Mouse (Mus musculus) embryonic facial prominence, embryonic 11.5 days (tissue): ENCODE measurements at regions not wholly inside any gene's neighbourhood (a gene's known extent, or its start where the extent isn't known, plus 50 kb on each side); places are given as distances from the start of the nearest gene placed in this dataset.

Experiments
- ATAC-seq: fragments of 200-750 bp; cut with Nextera tagmentation; replicated peaks from 2 replicates; pipeline ENCODE4 v1.8.0; 2017; ENCODE audit warnings: low read depth; ENCODE audit not compliant: insufficient number of reproducible peaks, low FRiP score, low TSS enrichment
- DNase-seq: peaks from one replicate; pipeline ENCODE4 v3.0.0-alpha.2; 2015; ENCODE audit warnings: low spot score
- H3K27ac ChIP-seq: fragments of 300-500 bp; sonication (generic); replicated peaks from 2 replicates; pipeline ENCODE4 v1.5.1; 2014; ENCODE audit warnings: mild to moderate bottlenecking, low read depth, low read length, control low read depth
- H3K27me3 ChIP-seq: fragments of 300-500 bp; sonication (generic); 2 replicates; pipeline ENCODE4 v1.6.1; 2014; ENCODE audit warnings: mild to moderate bottlenecking, low read length, moderate library complexity, mixed read lengths; ENCODE audit not compliant: control insufficient read depth, insufficient read depth
- H3K36me3 ChIP-seq: fragments of 300-500 bp; sonication (generic); replicated peaks from 2 replicates; pipeline ENCODE4 v1.6.1; 2014; ENCODE audit warnings: low read depth, mild to moderate bottlenecking, low read length, moderate library complexity, mixed read lengths; ENCODE audit not compliant: control insufficient read depth, insufficient read depth
- H3K4me1 ChIP-seq: fragments of 300-500 bp; sonication (generic); 2 replicates; pipeline ENCODE4 v1.6.1; 2014; ENCODE audit warnings: low read length, mixed read lengths; ENCODE audit not compliant: control insufficient read depth, insufficient read depth
- H3K4me2 ChIP-seq: fragments of 300-500 bp; sonication (generic); 2 replicates; pipeline ENCODE4 v1.6.1; 2014; ENCODE audit warnings: low read depth, mild to moderate bottlenecking, control low read depth, low read length, moderate library complexity
- H3K4me3 ChIP-seq: fragments of 300-500 bp; sonication (generic); 2 replicates; pipeline ENCODE4 v1.5.1; 2014; ENCODE audit warnings: low read depth, low read length, control low read depth
- H3K9ac ChIP-seq: fragments of 300-500 bp; sonication (generic); replicated peaks from 2 replicates; pipeline ENCODE4 v1.6.1; 2014; ENCODE audit warnings: mild to moderate bottlenecking, control low read depth, low read length
- H3K9me3 ChIP-seq: fragments of 300-500 bp; sonication (generic); replicated peaks from 2 replicates; pipeline ENCODE4 v1.6.1; 2016; ENCODE audit warnings: mild to moderate bottlenecking, low read length, inconsistent platforms, mixed read lengths; ENCODE audit not compliant: control insufficient read depth
- WGBS: fragments of 180-500 bp; shearing (Covaris S2); extraction: QIAGEN DNeasy Blood & Tissue Kit; methylation state at CpG from one replicate; pipeline ENCODE4 v1.1.7; 2014; 5-methylcytosine and 5-hydroxymethylcytosine counted together

GRCm38 (mm10) chr15:51628518-51628917, 2256.2 kb upstream of the Gm7489 start:
- H3K36me3 ChIP-seq = no peaks in the 10 kb centered on the region
- no peak overlapping the region for H3K9ac ChIP-seq
- 43% methylated on average over 4 of the region's 4 CpGs for WGBS
- ATAC-seq (peak; percentile 75; the same call in 1 of the 2 replicates), DNase-seq (peak; percentile 57)
- H3K27ac ChIP-seq = no peak overlapping the region
- no peak overlapping the region for H3K4me2 ChIP-seq
- H3K4me3 ChIP-seq = no peak overlapping the region
- no peaks in the 10 kb centered on the region for H3K27me3 ChIP-seq
- no peaks in the 10 kb centered on the region for H3K9me3 ChIP-seq
- no peaks in the 10 kb centered on the region for H3K4me1 ChIP-seq

- H3K4me2 ChIP-seq = no peak overlapping the region
- H3K27me3 ChIP-seq = no peaks in the 10 kb centered on the region
- ATAC-seq (no peak), DNase-seq (no peak)
- no peak overlapping the region for H3K4me3 ChIP-seq
- no peak overlapping the region for H3K27ac ChIP-seq
- H3K9ac ChIP-seq = no peak overlapping the region
- WGBS = 75% methylated on average over 10 of the region's 10 CpGs
- H3K4me1 ChIP-seq = no peaks in the 10 kb centered on the region
- H3K36me3 ChIP-seq = no peaks in the 10 kb centered on the region
- no peaks in the 10 kb centered on the region for H3K9me3 ChIP-seq
Observed at GRCm38 (mm10) chr15:51631881-51632280, 2252.8 kb upstream of the Gm7489 start.

- DNase-seq = no peak
- H3K9ac ChIP-seq = no peak overlapping the region
- no peak overlapping the region for H3K4me2 ChIP-seq
- ATAC-seq = no peak
- H3K4me1 ChIP-seq = no peaks in the 10 kb centered on the region
- H3K9me3 ChIP-seq = no peaks in the 10 kb centered on the region
- no peaks in the 10 kb centered on the region for H3K27me3 ChIP-seq
- H3K27ac ChIP-seq = no peak overlapping the region
- H3K36me3 ChIP-seq = no peaks in the 10 kb centered on the region
- no peak overlapping the region for H3K4me3 ChIP-seq
- WGBS = 92% methylated on average over 6 of the region's 6 CpGs
Observed at GRCm38 (mm10) chr15:51633068-51633467, 2251.6 kb upstream of the Gm7489 start.

- no peak for ATAC-seq
- Histone ChIP-seq H3K4me2 (no peak overlapping the region; the same call in 1 of the 2 replicates), H3K27me3 (no peaks in the 10 kb centered on the region), H3K4me3 (no peak overlapping the region), H3K4me1 (no peaks in the 10 kb centered on the region), H3K9me3 (no peaks in the 10 kb centered on the region), H3K36me3 (no peaks in the 10 kb centered on the region), H3K9ac (no peak overlapping the region), H3K27ac (no peak overlapping the region)
- whole genome bisulfite sequencing = 54% methylated on average over 7 of the region's 7 CpGs
- no peak for DNase-seq
Observed at GRCm38 (mm10) chr15:51634726-51635125, 2250.0 kb upstream of the Gm7489 start.

GRCm38 (mm10) chr15:51635129-51635920, 2249.4 kb upstream of the Gm7489 start:
- no peak for ATAC-seq
- H3K36me3 ChIP-seq = no peaks in the 10 kb centered on the region
- no peaks in the 10 kb centered on the region for H3K4me1 ChIP-seq
- no peaks in the 10 kb centered on the region for H3K27me3 ChIP-seq
- no peak overlapping the region for H3K27ac ChIP-seq
- no peaks in the 10 kb centered on the region for H3K9me3 ChIP-seq
- WGBS = 58% methylated on average over 21 of the region's 21 CpGs
- H3K9ac ChIP-seq = no peak overlapping the region
- no peak overlapping the region for H3K4me2 ChIP-seq
- no peak overlapping the region for H3K4me3 ChIP-seq
- DNase-seq = no peak

- no peak overlapping the region for H3K4me2 ChIP-seq
- no peaks in the 10 kb centered on the region for H3K4me1 ChIP-seq
- H3K9ac ChIP-seq = no peak overlapping the region
- 88% methylated on average over 1 of the region's 1 CpGs for WGBS
- DNase-seq (no peak), ATAC-seq (no peak)
- H3K4me3 ChIP-seq = no peak overlapping the region
- no peaks in the 10 kb centered on the region for H3K9me3 ChIP-seq
- no peaks in the 10 kb centered on the region for H3K27me3 ChIP-seq
- no peaks in the 10 kb centered on the region for H3K36me3 ChIP-seq
- H3K27ac ChIP-seq = no peak overlapping the region
Observed at GRCm38 (mm10) chr15:51637570-51637969, 2247.1 kb upstream of the Gm7489 start.

- Histone ChIP-seq H3K4me3 (no peak overlapping the region), H3K27me3 (no peaks in the 10 kb centered on the region), H3K9ac (no peak overlapping the region), H3K4me2 (no peak overlapping the region), H3K36me3 (no peaks in the 10 kb centered on the region), H3K4me1 (no peaks in the 10 kb centered on the region), H3K27ac (no peak overlapping the region), H3K9me3 (no peaks in the 10 kb centered on the region)
- WGBS = 86% methylated on average over 6 of the region's 6 CpGs
- no peak for ATAC-seq
- no peak for DNase-seq
Observed at GRCm38 (mm10) chr15:51643772-51644311, 2240.9 kb upstream of the Gm7489 start.

GRCm38 (mm10) chr15:51646304-51646703, 2238.4 kb upstream of the Gm7489 start:
- DNase-seq = no peak
- H3K27ac ChIP-seq = no peak overlapping the region
- 78% methylated on average over 2 of the region's 2 CpGs for WGBS

More at GRCm38 (mm10) chr15:51646304-51646703, 2238.4 kb upstream of the Gm7489 start:
- Histone ChIP-seq H3K27me3 (no peaks in the 10 kb centered on the region), H3K36me3 (no peaks in the 10 kb centered on the region), H3K9ac (no peak overlapping the region), H3K4me3 (no peak overlapping the region), H3K4me1 (no peaks in the 10 kb centered on the region), H3K4me2 (no peak overlapping the region), H3K9me3 (no peaks in the 10 kb centered on the region)
- no peak for ATAC-seq
